Mouse (Mus musculus) monocyte, adult 2 months (primary cell): Measurements from ENCODE around the gene Ssc4d.

Source experiments
- DNase-seq, 2 experiments: peaks; one replicate each; pipeline ENCODE4 v3.0.0; 2022; ENCODE audit warnings: low spot score in 2 of 2, low read depth in 1 of 2

The Ssc4d gene

DNA sequence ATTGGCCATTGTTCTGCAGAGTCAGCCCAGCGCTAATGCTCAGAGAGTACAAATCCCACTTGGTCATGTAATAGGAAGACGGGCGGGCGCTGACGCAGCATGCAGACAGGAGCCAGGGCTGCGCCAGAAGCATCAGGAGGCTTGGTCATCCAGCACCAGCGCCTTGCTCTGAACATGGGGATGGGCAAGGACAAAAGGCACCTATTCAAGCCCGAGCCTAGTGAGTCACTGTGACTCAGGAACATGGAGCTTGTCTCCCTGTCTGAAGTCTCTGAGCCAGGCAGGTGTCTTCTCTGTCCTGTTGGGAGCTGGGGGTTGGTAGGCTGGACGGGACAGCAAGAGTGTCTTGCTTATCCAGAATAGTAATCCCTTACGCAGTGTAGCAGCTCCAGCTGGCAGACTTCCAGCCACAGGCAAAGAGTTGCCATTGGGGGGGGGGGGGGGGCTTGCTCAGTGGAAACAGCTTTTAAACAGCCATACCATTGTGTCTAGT lies 28.4 kb downstream of the Ssc4d start:
- no peak for DNase-seq

GRCm38 (mm10) chr5:135942710-135943109 lies 31.6 kb downstream of the Ssc4d start:
- DNase-seq, result no peak

GRCm38 (mm10) chr5:135940587-135940986 lies 33.7 kb downstream of the Ssc4d start:
- DNase-seq, result no peak

GRCm38 (mm10) chr5:135935641-135936190 lies 38.6 kb downstream of the Ssc4d start:
- DNase-seq, result no peak

DNA sequence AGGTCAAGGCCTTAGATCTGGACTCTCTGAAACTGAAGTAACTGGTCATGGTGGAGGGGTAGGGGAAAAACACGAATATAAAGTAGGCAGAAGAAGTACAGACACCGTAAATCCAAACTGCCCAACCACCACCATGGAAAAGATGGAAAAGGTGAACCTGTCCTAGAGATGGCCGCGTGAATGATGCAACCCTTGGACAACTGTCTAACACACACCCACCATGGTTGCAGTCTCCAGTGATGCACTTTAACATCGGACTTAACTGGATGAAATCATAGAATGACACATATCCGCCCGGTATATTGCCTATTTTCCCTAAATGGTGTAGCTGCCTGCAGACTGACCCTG lies 39.2 kb downstream of the Ssc4d start:
- DNase-seq, result no peak

DNA sequence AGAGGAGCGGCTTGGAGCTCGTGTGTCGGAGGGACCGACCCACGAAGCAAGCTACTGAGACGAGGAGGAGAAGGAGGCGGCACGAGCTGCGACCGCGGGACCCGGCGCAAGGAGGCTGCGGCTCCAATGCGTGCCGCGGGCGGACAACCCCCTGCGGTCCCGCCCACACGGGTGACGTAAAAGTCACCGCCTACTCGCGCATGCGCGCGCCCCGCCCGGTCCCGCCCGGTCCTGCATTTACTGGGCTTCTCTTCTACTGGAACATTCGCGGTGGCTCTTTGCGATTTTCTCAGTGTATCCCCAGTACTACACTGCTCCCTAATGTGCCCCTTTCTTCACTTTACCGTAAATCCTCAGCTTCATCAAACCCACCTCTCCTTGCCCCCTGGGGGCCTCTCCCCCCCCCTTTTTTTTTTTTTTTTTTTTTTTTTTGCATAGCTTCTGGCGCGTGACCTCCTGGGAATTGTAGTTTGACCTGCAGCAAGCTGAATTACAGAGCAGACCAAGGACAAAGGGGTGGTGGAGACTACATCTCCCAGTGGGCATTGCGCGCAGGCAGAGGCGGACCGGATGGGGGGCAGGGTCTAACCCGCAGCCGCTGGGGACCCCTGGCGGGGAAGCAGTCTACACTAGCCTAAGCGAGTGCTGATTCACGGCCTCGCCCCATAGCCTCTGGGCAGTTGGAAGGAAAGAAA lies 39.7 kb downstream of the Ssc4d start, which contains the start of gene Ywhag:
Gene Ywhag, minus strand, starts transcription at position 136 of the 695 bp plus-strand sequence.
- peak; percentile 91 to 98 for DNase-seq

GRCm38 (mm10) chr5:135933900-135934441 lies 40.4 kb downstream of the Ssc4d start:
- peak; percentile 55 to 79 for DNase-seq

- DNase-seq, result no peak
These were observed 41.0 kb downstream of the Ssc4d start for GRCm38 (mm10) chr5:135933222-135933899.

- no peak for DNase-seq
These were observed 42.0 kb downstream of the Ssc4d start for GRCm38 (mm10) chr5:135932359-135932758.

DNA sequence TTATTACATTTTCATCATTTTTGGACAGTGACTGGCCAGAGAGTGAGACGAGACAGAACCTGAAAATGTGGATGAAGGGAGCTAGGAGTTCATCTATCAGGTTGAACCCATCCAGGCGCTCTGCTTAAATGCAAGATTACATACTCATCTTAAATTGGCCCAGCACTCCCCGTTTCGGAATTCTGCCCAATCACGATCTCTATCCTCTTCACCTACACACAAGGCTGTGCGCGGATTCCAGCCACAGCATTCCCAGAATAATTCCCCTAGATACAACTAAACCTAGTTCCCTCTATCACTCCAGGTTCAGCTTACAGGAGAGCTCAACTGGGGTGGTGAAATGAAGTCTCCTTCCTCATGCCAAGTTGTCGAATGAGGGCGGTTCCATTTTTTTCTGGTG lies 42.8 kb downstream of the Ssc4d start:
- DNase-seq, result no peak

GRCm38 (mm10) chr5:135929685-135930424 lies 44.5 kb downstream of the Ssc4d start:
- DNase-seq, result no peak

DNA sequence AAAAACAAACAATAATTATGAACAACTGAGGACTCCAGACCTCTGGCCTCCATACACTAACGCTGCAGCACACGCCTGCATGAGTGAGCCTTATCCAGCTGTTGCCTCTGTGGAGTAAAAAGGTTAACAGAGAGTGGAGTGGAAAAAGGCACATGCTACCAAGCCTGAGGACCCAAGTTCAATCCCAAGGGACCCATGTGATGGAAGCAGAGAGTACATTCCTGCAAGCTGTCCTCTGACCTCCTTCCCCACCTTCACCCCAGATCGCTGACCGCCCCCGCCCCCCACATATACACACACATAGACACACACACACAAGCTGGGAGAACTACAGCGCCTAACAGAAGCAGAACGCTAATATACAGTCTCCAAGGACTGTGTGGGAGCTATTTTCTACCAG lies 50.4 kb downstream of the Ssc4d start:
- no peak for DNase-seq

GRCm38 (mm10) chr5:135919902-135920301 lies 54.4 kb downstream of the Ssc4d start:
- DNase-seq, result no peak

- no peak for DNase-seq
These were observed 55.7 kb downstream of the Ssc4d start for GRCm38 (mm10) chr5:135918593-135918992.

DNA sequence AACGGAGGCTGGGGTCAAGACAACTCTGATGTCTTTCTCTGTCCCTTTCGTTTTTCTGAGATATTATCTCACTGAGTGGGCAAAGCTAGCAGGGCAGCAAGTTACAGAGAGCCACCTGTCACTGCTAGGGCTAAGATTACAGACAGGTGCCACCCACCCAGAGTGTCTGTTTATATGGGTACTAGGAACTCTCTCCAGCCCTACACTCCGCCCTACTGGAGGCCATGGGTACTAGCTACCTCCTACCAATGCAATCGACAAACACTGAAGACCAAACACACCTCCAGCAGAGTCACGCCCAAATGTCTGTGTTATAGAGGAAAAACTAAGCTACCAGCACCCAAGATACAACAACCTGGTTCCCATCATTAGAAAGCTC lies 56.3 kb downstream of the Ssc4d start:
- no peak for DNase-seq

GRCm38 (mm10) chr5:135917327-135918058 lies 56.8 kb downstream of the Ssc4d start:
- no peak for DNase-seq

DNA sequence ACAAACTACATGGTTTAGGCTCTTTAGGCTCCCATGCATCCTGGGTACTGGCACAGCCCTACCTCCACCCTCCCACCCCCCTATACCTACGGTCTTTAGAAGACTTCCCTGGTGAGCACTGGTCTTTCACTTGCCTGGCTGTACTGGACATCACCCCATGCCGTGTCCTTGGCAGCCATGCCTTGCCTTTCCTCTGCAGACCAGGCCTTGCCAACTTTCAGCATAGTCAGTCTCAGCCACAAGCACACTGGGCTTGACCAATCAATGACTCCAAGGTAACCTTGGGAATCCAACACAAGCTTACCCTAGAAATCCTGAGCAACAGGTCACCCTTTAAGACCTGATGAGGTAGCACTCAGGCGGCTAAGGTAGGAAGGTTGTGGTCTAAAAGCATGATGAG lies 57.7 kb downstream of the Ssc4d start:
- DNase-seq, result no peak

- DNase-seq, result no peak
These were observed 58.2 kb downstream of the Ssc4d start for GRCm38 (mm10) chr5:135916051-135916565.

GRCm38 (mm10) chr5:135914156-135914555 lies 60.2 kb downstream of the Ssc4d start:
- no peak for DNase-seq

DNA sequence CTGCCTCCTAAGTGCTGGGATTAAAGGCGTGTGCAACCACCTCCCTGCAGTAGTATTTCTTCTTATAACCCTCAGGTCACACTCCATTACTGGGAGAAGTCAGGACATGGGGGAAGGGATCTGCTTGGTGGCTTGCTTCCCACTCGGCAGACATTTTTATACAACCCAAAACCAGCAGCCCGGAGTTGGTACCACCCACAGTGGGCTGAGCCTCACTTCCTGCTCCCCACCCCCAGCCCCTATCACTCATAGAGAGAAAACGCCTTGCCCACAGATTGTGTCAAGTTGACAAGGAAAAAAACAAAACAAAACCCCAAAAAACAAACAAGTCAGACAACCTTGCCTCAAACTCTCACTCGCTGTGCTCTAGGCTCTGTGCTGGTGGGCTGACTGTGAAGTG lies 61.1 kb downstream of the Ssc4d start:
- no peak for DNase-seq
